Mouse (Mus musculus) cerebellum, adult (tissue): ENCODE measurements around the gene C330007P06Rik.
"Not testable (repeated sequence)": the region's sequence is repeated elsewhere in the genome, so short reads cannot be mapped to it uniquely, and the experiment has no call there.

Experiments
- ATAC-seq: cut with Nextera tagmentation; 2 replicates; pipeline ENCODE4 v1.9.2; 2017; ENCODE audit warnings: mild to moderate bottlenecking, moderate library complexity, mixed read lengths; ENCODE audit not compliant: insufficient number of reproducible peaks, low FRiP score, low TSS enrichment

The C330007P06Rik gene

GRCm38 (mm10) chrX:36873765-36874164, at the start of gene C330007P06Rik, which contains the start of gene Ube2a:
TSS of gene C330007P06Rik (minus strand) at chrX:36874111.
TSS of gene Ube2a (plus strand) at chrX:36873900.
- ATAC-seq, result 0 out of 2 replicates have a peak, but pooled peaks have one; percentile 20

DNA sequence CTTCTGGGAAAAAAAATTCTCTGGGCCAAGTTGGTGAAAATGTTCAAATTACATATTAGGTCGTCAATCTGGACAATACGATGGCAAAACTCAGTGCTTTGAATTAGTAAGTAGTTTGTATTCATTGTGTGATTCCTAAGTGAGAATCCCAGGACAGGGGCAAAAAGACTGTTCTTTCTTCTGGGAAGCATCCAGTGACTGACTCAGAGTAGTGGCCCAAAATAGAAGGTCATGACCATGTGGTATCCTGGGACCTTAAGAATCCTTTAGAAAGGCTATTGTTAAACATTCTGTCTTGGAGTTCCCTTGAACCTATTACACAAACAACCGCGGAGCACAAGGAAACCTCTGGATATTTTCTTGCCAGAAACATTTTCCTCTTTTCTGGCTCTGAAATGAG, 47.4 kb upstream of the C330007P06Rik start:
- no peak for ATAC-seq

DNA sequence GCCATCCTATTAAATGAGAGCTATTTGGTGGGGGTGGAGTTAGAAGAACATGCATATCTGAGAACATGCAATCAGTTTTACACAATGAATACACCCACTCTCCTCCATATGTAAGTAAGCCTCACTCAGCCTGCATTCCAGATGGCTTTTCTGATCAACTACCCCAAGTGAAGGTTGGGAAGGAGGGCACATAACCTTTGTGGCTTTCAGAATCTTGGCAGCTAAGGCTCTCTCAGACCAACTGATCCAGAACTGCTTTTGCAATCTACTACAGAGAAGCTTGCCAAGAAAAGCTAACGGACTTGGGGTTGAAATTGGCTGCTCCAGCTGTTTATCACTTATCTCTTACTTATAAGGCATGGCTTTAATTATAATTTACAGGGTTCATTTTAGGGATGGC, 43.8 kb upstream of the C330007P06Rik start:
- ATAC-seq, result no peak

GRCm38 (mm10) chrX:36911343-36911742, 37.4 kb upstream of the C330007P06Rik start:
- ATAC-seq, result no peak

GRCm38 (mm10) chrX:36906539-36906938, 32.6 kb upstream of the C330007P06Rik start:
- ATAC-seq, result no peak

DNA sequence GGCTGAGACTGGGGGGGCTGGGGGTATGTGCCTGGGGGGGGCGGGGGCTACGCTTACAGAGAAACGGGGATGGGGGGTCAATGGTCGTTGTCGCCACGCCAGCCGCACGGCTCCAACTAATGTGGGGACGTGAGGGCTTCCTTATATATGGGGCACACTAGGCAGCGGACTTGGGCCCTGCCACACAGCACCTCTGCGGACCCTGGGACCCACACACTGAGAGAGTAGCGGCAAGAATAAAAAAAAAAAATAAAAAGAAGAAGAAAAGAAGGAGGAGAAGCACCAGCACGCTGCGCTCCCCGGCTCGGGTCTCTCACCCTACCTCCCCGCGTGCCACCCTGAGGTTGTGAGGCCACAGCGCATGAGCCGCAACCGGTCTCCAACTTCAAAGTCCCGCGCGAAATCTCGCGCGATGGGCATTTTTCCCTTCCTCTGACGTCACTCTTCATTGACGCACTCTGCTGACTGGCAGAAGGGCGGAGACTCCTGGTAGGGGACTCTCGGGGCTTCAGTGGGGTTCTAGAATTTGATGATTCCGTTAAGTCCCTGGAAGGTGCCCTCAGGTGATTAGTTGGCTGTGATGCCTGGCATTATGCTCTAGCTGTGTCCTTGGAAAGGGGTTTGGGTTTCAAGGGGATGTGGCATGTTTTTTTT, 29.3 kb upstream of the C330007P06Rik start:
- ATAC-seq, result peak; percentile 93

DNA sequence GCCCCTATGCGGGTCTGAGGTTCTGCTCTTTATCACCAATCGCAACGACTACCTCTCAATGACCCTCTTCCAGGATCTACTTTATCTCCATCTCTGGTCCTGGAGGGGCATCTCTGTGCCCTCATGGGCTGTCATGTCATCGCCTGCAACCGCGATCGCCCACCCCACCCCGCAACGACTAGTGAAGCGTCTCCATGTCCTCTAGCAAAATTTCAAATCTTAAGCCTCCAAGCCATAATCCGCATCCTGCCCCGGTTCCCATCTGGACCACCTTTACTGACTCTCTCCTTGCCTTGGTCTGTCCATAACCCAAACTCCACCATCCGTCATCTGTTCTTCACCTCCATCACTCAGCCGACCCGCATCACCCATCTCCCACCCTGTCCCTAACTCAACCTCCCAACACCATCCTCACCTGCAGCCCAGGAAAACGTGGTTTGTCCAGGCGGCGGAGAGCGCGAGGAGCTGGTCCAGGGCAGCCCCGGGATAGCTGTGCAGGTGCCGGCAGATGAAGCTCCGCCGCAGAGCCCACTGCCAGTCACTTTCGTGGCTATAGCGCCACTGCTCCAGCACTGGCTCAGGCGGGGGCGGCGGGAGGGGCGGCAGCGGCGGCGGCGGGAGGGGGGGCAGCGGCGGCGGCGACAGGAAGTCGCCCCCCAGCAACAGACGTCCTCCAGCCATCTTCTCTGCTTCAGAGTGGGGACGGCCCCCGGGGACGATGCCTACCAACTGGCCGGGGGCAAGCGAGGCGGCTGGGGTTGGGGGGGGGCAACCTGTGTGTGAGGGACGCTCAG, 28.6 kb upstream of the C330007P06Rik start, which contains the start of gene Nkrf:
Gene Nkrf, minus strand, starts transcription at position 579 of the 794 bp plus-strand sequence.
- ATAC-seq, result peak; percentile 70; the same call in 1 of the 2 replicates

DNA sequence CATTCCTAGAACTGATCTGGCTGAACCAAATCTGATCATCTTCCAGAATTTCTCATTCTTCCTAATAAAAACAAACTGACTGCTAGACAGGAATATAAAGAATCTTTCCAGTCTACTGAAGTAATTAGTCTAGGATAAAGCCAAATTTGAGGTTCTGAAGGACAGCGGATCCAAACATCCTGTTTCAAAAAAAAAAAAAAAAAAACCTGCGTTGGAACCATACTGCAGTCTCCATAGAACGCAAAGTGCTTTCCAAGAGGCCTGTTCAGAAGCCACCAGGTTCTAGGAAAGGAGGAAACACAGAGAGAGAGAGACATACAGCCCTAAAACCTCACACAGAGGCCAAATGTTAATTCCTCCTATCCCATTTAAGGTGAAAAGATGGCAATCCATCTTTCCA, 27.7 kb upstream of the C330007P06Rik start:
- ATAC-seq, result no peak

GRCm38 (mm10) chrX:36898931-36899330, 25.0 kb upstream of the C330007P06Rik start:
- not testable (repeated sequence) for ATAC-seq

GRCm38 (mm10) chrX:36884719-36885118, 10.8 kb upstream of the C330007P06Rik start:
- ATAC-seq, result no peak

DNA sequence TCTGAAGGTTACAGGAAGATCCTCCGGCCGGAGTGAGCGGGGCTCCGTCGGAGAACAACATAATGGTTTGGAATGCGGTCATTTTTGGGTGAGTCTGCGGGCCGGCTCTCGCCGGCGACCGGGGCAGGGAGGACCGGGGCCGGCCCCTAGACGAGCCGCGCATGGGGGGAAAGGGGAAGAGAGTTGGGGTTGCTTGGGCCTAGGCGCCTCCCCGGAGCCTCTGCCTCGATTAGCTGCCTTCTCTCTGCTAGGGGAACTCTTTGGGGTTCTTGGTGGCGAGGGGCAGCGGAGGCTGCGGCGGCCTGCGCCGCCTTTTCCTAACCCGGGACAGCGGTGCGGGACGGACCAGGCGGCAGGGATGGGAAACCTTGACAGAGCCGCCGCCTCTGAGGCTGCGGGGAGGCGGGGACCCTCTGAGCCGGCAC, 805 bp upstream of the C330007P06Rik start:
- peak; percentile 40; the same call in 1 of the 2 replicates for ATAC-seq

DNA sequence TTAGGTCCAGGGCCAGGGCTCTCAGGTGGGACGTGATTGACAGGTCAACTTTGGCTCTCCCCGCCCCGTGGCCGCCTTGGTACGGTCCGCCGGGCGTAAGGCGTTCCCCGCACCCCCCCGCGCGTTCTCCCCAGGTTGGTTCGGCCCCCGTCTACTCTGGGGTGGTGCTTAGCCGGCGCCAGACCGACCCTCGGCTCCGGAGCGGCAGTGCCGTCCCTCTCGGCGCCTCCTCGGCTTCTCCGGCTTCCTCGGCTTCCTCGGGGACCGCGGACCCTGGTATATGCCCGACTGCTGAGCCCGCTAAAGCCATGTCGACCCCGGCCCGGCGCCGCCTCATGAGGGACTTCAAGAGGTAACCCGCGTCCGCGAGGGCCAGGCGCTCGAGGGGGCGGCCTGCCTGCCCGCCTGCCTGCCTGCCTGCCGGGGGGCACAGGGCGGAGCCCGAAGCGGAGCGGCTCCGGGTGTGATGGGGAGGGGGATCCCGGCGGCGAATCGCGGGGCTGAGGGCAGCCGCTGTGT, 326 bp upstream of the C330007P06Rik start:
- ATAC-seq, result peak; percentile 92

DNA sequence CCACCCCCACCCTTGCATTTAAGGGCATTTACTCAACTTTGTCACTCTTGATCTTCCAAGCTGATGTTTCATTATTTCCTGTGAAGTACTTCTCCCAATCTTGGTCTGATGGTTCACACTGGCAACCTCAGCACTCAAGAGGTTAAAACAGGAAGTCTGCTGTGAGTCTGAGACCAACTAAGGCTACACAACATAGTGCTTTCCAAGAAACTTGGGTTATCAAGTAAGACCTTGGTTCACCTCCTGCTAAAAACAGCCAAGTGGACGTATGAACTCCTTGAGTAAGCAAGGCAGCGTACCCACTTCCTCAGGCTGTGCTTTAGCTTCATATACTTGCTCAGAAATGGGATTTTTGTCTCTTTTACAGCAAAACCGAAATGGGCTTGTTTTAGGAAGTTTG, 3.5 kb downstream of the C330007P06Rik start:
- no peak for ATAC-seq

GRCm38 (mm10) chrX:36864609-36865328, 9.1 kb downstream of the C330007P06Rik start:
- no peak for ATAC-seq

DNA sequence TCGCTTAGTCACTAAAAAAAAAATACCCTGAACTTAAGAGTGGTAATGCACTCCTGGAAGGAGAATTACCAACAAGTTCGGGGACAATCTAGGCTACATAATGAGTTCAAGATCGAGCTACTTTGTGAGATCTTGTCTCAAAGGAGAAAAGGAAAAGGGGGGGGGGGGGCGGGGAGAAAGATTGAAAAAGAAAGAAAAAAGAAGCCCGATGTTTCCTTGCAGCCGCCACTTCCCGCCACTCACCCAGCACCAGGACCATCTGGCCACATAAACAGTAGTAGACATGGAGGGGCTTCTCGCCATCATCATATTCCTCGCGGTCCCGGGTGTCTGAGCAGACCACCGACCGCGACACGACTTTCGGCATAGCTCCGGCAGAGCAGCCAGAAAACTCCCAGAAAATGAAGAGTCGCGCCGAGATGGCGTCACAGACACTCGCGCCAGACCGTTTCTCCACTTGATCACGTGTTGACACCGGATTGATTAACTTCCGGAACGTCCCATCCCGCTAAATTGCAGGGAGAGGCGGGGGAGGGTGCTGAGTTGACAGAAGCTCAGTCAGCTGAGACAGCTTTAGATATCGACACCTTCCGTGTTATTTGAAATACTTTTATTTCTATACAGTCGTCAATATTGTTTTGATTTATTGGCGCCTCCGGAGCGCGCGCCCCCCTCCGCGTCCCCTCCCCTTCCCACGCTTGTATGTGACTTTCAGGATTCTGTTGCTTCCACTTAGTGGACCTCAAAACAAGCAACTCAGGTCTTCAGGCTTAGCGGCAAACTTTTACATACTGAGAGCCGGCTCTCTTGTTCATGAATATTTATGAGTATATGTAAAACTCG, 9.9 kb downstream of the C330007P06Rik start:
- ATAC-seq, result peak; percentile 70; the same call in 1 of the 2 replicates

DNA sequence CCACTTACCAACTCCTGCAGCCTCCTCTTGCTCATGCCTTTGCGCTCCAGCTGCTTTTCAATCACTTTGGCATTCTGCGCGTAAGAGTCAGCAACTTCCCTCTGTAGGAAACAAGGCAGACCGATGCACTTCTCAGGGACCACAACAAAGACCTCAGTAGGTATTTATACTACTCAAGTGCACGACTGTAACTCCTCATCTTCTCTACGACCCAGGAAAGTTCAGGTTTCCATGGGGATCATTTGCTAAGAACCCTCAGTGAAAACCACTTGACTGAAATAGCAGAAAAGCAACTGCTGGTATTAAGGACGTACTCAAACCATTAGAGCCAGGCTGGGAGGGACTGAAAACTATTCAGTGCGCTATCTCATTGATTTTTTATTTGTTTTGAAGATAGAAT, 21.3 kb downstream of the C330007P06Rik start:
- no peak for ATAC-seq

GRCm38 (mm10) chrX:36847152-36847551, 26.8 kb downstream of the C330007P06Rik start:
- no peak for ATAC-seq

GRCm38 (mm10) chrX:36843346-36843990, 30.4 kb downstream of the C330007P06Rik start:
- no peak for ATAC-seq

DNA sequence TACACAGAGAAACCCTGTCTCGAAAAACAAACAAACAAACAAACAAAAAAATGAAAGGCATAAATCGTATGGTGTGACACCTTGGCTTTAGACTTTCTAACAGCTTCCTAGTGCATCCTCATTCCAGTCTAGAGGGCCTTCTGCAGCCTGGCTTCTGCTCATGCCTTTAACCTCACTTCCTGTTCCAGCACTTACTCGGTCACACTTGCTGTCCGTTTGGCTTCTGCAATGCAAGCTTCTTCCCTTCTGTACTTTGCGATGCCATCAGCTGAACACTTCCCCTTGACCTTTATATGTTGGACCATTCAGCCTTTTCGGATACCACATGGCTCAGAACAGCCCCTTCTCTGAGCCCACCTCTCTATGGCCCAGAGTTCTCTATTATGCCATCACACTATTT, 32.2 kb downstream of the C330007P06Rik start:
- no peak for ATAC-seq
